Mouse (Mus musculus) telencephalon, adult 2 months (tissue): ENCODE results near the gene Ubl5.
"Not testable (repeated sequence)": the region's sequence is repeated elsewhere in the genome, so short reads cannot be mapped to it uniquely, and the experiment has no call there.

Source experiments
- DNase-seq: peaks from one replicate; pipeline ENCODE4 v3.0.0-alpha.2; 2011; ENCODE audit warnings: low read depth, low spot score

Gene Ubl5

DNA sequence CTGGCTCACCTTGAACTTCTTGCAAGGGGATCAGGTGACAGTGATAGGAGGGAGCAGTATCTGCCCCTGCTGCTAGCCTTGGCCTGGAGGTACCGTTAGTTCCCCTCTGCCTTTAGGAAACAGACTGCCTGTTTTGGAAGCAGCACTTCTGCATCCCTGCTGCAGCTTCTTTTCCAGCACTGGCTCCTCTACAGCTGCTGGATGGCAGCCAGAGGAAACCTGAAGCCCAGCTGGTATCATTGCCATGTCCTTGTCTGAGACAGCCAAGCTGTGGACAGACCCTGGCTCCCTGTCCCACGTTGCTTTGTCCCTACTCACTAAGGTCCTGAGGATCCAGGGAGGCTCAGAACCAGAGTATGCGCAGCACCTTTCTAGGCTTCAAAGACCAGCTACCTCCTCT, 14.9 kb downstream of the Ubl5 start:
- no peak for DNase-seq

DNA sequence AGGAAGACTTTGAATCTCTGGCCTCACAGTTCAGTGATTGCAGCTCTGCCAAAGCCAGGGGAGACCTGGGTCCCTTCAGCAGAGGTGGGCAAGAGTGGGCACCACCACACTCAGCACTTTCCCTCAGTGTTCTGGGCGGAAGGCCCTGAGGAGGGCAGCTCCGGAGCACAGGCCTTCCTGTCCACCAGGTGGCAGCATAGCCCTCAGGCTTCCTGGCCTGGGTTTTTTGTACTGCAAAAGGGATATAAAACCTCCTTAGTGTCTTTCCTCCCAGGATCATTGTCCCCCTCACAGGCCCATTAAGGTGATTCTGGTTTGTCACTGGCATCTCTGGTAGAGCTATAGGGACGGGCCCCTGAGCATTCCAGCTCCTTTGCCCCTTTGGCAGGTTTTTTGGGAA, 19.6 kb downstream of the Ubl5 start:
- no peak for DNase-seq

GRCm38 (mm10) chr9:20662874-20663273, 20.2 kb downstream of the Ubl5 start:
- DNase-seq: no peak

- peak; percentile 91 for DNase-seq
Measured at GRCm38 (mm10) chr9:20663956-20664355, 21.3 kb downstream of the Ubl5 start.

GRCm38 (mm10) chr9:20664366-20664765, 21.7 kb downstream of the Ubl5 start:
- no peak for DNase-seq

GRCm38 (mm10) chr9:20664982-20665637, 22.4 kb downstream of the Ubl5 start:
- no peak for DNase-seq

GRCm38 (mm10) chr9:20665925-20666324, 23.2 kb downstream of the Ubl5 start:
- DNase-seq: no peak

GRCm38 (mm10) chr9:20666510-20667034, 23.9 kb downstream of the Ubl5 start:
- no peak for DNase-seq

DNA sequence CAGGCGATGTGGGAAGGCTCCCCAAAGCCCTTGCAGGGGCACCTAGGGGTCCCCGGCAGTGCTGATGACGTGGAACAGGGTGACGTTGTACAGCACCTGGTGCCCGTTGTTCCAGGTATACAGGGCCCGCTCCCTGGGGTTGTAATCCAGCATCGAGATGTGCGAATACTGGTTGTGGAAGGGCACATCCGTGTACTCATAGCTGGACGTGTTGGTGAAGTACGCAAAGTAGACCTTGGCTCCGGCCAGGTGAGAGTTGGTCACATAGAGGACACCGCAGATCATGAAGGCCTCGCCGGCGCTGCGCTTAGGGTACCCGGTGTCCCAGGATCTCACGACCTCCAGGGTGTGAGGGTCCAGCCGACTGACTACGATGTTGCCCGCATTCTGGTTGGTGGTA, 25.4 kb downstream of the Ubl5 start:
- DNase-seq: no peak

- no peak for DNase-seq
Measured at GRCm38 (mm10) chr9:20672047-20672446, 29.4 kb downstream of the Ubl5 start.

DNA sequence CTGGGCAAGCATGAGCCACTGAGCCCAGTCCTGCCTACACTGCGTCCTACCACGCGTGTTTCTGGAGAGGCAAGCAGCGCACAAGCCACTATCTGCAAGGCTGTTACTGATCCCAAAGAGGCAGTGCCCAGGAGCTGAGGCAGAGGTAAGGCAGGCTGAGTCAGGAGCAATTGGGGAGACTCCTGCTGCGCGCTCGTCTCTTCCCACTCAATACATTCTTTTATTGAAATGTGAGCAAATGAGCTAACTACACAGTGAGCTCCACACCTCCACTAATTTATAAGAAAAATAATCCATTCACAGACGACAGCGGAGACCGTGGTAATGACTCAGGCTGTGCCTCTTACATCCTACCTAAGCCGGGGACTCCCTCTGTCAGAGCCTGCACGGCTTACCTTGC, 35.2 kb downstream of the Ubl5 start:
- DNase-seq: peak; percentile 46

DNA sequence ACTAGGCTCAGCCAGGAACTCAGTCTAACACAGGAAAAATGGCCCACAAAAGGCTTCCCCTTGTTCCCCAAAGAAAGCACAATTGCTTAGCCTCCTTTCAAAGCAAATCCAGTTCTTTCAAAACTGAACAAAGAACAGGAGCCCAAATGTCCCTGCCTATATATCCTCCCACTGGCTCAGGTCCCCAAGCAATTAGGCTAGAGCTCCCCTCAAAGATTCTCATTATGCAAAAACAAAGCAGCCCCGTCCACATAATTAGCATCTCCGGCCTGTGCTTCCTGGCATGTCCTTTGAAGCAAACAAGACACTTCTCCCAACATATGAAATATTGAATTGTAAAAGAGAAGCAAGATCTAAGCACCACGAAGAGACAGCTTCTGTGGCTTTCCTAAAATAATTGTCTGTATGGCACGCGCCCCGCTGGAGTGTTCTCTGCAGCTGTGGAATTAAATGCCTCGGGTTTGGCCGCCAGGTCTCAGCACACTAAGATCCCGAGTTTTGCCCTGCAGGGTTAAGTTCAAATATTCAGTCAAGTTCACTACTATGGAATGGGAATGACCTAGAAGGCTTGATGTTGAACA, 37.8 kb downstream of the Ubl5 start:
- no peak for DNase-seq

DNA sequence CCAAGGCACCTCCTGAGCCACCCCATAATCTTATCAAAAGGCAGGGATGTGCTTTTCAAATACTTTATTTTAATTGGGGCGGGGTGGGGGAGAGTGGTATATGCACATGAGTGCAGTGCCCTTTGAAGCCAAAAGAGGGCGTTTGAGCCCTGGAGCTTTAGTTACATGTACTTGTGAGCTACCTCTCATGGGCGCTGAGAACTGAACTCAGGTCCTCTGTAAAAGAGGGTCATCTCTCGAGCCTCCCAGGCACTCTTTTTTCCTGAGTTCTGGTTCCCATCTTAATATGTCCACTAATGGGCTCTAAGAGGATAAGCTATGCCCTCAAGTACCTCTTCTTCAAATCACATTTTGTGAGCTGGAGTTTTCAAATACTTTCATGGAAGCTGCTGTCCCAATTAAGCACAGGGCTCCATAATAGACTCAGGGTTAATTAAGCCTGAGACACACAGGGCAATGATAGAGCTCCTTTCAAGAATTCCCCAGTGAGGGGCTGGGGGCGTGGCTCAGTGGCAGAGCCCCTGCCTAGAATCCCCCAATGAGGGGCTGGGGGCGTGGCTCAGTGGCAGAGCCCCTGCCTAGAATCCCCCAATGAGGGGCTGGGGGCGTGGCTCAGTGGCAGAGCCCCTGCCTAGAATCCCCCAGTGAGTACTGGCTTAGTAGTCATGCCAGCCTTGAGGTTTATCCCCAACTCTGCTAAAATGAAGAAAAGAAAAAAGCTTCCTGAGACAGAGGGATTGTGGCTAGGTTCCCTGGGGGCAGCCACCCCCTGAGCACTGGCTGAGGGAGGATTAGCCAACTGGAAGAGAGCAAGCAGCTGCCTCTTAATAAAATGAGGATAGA, 39.1 kb downstream of the Ubl5 start:
- DNase-seq: no peak

- no peak for DNase-seq
Measured at GRCm38 (mm10) chr9:20682389-20682722, 39.7 kb downstream of the Ubl5 start.

- DNase-seq: peak; percentile 88
Measured at GRCm38 (mm10) chr9:20685081-20685861, 42.6 kb downstream of the Ubl5 start.

GRCm38 (mm10) chr9:20689403-20689802, 46.7 kb downstream of the Ubl5 start:
- no peak for DNase-seq

GRCm38 (mm10) chr9:20689913-20690312, 47.2 kb downstream of the Ubl5 start:
- no peak for DNase-seq

- DNase-seq: not testable (repeated sequence)
Measured at GRCm38 (mm10) chr9:20690449-20690848, 47.8 kb downstream of the Ubl5 start.

- no peak for DNase-seq
Measured at GRCm38 (mm10) chr9:20692863-20693262, 50.2 kb downstream of the Ubl5 start.

GRCm38 (mm10) chr9:20694721-20695235, 52.1 kb downstream of the Ubl5 start:
- DNase-seq: no peak

GRCm38 (mm10) chr9:20696107-20696712, 53.5 kb downstream of the Ubl5 start:
- no peak for DNase-seq
